Mouse (Mus musculus) spleen, adult 2 months (tissue): ENCODE results near the gene Nup107. TPM values are rescaled to one million over a fixed set of nuclear protein-coding genes. Genes with fewer than 3 reads are reported as not detected.
"Not testable (repeated sequence)": the region's sequence is repeated elsewhere in the genome, so short reads cannot be mapped to it uniquely, and the experiment has no call there.

Experiments used
- DNase-seq, 2 experiments: peaks; one replicate each; pipeline versions ENCODE4 v3.0.0 to v3.0.0-alpha.2; 2012 to 2021; ENCODE audit warnings: low spot score in 2 of 2, low read depth in 1 of 2
- H3K27ac ChIP-seq: fragments of 200-500 bp; 2 replicates; pipeline ENCODE4 v1.5.1; 2012; ENCODE audit warnings: low read length, inconsistent platforms; ENCODE audit not compliant: insufficient read depth
- H3K27me3 ChIP-seq: fragments of 200-500 bp; 2 replicates; pipeline ENCODE4 v1.6.1; 2012; ENCODE audit warnings: mild to moderate bottlenecking, moderate library complexity, low read length, inconsistent platforms; ENCODE audit not compliant: control insufficient read depth, insufficient read depth
- H3K36me3 ChIP-seq: fragments of 200-500 bp; 2 replicates; pipeline ENCODE4 v1.6.1; 2012; ENCODE audit warnings: mild to moderate bottlenecking, low read length, inconsistent platforms; ENCODE audit not compliant: control insufficient read depth, insufficient read depth
- H3K4me1 ChIP-seq: fragments of 200-500 bp; 2 replicates; pipeline ENCODE4 v1.6.1; 2011; ENCODE audit warnings: inconsistent platforms; ENCODE audit not compliant: control insufficient read depth, insufficient read depth, insufficient read length
- H3K4me3 ChIP-seq: fragments of 200-500 bp; 2 replicates; pipeline ENCODE4 v1.5.1; 2011; ENCODE audit warnings: mild to moderate bottlenecking, inconsistent platforms; ENCODE audit not compliant: insufficient read depth, insufficient read length; ENCODE audit errors: extremely low read depth
- CTCF ChIP-seq: fragments of 200-500 bp; IDR thresholded peaks from 2 replicates; pipeline ENCODE4 v1.5.1; 2011; ENCODE audit warnings: mild to moderate bottlenecking, inconsistent platforms; ENCODE audit not compliant: insufficient read depth, insufficient read length, insufficient replicate concordance; ENCODE audit errors: extremely low read depth
- POLR2A ChIP-seq: fragments of 200-500 bp; IDR thresholded peaks from 2 replicates; pipeline ENCODE4 v1.6.1; 2011; ENCODE audit warnings: low read depth, low read length, inconsistent platforms
- WGBS: fragments of 180-500 bp; shearing (Covaris S2); methylation state at CpG from one replicate; pipeline ENCODE4 v1.1.7; 2018; 5-methylcytosine and 5-hydroxymethylcytosine counted together
- polyA plus RNA-seq: library from polyadenylated mRNA; depleted of rRNA; stranded (reverse); fragments of >200 nt; gene quantifications from 2 replicates; pipeline ENCODE4 v1.2.3, GENCODE M21; 2012

Nup107 gene
- polyA plus RNA-seq, 1 experiment, result 5.8 TPM

- WGBS, result 27% methylated on average over 4 of the region's 4 CpGs
- H3K4me1 ChIP-seq, result peaks cover 2% of the 10 kb centered on the region; the same call in 1 of the 2 replicates
- DNase-seq, result no peak
- no peak overlapping the region for H3K27ac ChIP-seq
- H3K27me3 ChIP-seq, result no peaks in the 10 kb centered on the region
- TF ChIP-seq CTCF (no peak), POLR2A (no peak)
- H3K4me3 ChIP-seq, result no peak overlapping the region
- no peaks in the 10 kb centered on the region for H3K36me3 ChIP-seq
These were observed 74.9 kb downstream of the Nup107 start for GRCm38 (mm10) chr10:117717583-117717982.

GRCm38 (mm10) chr10:117716686-117717085 lies 75.8 kb downstream of the Nup107 start:
- Histone ChIP-seq H3K27me3 (no peaks in the 10 kb centered on the region), H3K4me1 (peaks cover 2% of the 10 kb centered on the region; the same call in 1 of the 2 replicates), H3K36me3 (no peaks in the 10 kb centered on the region), H3K4me3 (no peak overlapping the region), H3K27ac (no peak overlapping the region)
- WGBS, result 91% methylated on average over 3 of the region's 3 CpGs
- DNase-seq, result no peak
- TF ChIP-seq CTCF (no peak), POLR2A (no peak)

DNA sequence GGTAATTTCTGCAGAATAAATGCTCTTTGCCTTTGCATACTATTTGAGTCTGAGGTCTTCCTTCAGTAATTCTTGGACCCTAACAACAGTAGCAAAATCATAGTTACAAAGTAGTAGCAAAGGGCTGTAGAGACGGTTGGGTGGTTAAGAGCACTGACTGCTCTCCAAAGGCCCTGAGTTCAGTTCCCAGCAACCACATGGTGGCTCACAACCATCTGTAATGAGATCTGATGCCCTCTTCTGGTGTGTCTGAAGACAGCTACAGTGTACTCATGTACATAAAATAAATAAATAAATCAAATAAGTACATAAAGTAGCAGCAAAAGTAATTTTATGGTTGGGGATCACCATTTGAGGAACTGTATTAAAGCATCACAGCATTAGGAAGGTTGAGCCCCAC lies 76.9 kb downstream of the Nup107 start:
- 84% methylated on average over 1 of the region's 1 CpGs for WGBS
- H3K27ac ChIP-seq, H3K4me1 ChIP-seq: not testable (repeated sequence)

DNA sequence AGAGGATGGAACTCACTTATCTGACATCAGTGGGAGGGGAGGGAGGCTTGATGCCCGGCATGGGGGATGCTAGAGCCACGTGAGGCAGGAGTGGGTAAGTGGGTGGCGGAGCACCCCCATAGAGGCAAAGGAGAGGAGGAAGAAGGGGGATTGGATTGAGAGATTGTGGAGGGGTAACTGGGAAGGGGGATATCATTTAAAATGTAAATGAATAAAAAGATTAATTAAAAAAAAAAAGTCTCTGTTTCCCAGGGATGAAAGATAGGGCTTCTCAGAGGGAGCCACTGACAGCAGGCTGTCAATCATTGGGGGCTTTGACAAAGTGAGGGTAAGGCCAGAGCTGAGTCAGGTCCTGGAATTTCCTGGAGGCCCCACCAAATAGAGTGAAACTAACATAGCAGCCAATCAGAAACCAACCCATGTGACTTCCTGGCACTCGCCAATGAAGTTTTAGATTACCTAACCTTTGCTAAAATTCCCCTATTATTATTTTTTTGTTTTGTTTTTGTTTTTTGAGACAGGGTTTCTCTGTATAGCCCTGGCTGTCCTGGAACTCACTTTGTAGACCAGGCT lies 77.5 kb downstream of the Nup107 start:
- 79% methylated on average over 4 of the region's 4 CpGs for WGBS
- Histone ChIP-seq H3K27me3 (no peaks in the 10 kb centered on the region), H3K27ac (no peak overlapping the region), H3K36me3 (no peaks in the 10 kb centered on the region), H3K4me1 (no peaks in the 10 kb centered on the region; the same call in none of the 2 replicates), H3K4me3 (no peak overlapping the region)
- TF ChIP-seq CTCF, result no peak
- TF ChIP-seq POLR2A, result no peak
- DNase-seq, result no peak

More for the DNA sequence above, 76.9 kb downstream of the Nup107 start:
- not testable (repeated sequence) for H3K4me3 ChIP-seq, H3K27me3 ChIP-seq, DNase-seq, H3K36me3 ChIP-seq

DNA sequence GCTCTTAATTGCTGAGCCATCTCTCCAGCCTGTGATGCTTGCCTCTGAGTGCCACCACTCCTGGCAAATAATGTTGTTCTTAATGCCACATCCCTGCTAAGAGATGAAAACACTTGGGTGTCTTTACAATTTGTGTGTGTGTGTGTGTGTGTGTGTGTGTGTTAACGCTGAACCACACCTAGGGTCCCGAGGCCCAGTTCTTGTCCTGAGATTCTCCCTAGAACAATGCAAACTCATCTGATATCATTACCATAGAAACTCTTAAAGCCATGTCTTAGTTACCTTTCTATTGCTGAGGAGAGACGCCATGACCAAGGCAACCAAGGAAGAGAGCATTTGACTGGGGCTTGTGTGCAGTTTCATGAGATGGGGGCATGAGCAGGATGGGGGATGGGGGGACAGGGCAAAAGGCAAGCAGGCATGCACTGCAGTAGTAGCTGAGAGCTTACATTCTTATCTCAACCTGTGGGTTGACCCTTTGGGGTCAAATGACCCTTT lies 78.4 kb downstream of the Nup107 start:
- Histone ChIP-seq H3K36me3 (no peaks in the 10 kb centered on the region), H3K4me3 (no peak overlapping the region), H3K4me1 (no peaks in the 10 kb centered on the region; the same call in 1 of the 2 replicates), H3K27me3 (no peaks in the 10 kb centered on the region), H3K27ac (no peak overlapping the region)
- DNase-seq, result no peak
- 87% methylated on average over 3 of the region's 3 CpGs for WGBS
- TF ChIP-seq POLR2A (no peak), CTCF (no peak)

DNA sequence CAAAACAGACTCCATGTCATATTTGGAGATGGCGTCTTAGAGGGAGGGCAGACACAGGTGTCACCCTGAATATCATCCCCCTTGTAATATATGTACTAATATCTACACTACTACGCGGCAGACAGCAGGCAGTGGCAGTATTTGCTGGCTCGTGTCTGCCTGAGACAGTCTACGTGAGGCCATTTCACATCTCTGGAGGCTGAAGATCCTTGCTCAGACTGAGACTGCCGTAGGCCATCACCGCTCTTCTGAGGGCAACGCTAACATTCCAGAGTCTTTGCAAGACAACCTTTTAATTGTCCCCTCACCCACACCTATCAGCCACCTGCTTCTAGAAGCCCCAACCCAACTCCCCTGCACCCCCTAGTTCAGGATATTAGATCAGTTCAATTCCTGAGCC lies 79.0 kb downstream of the Nup107 start:
- H3K27me3 ChIP-seq, result no peaks in the 10 kb centered on the region
- no peaks in the 10 kb centered on the region for H3K36me3 ChIP-seq
- H3K4me1 ChIP-seq, result no peaks in the 10 kb centered on the region; the same call in 1 of the 2 replicates
- WGBS, result 96% methylated on average over 8 of the region's 8 CpGs
- no peak overlapping the region for H3K4me3 ChIP-seq
- no peak for TF ChIP-seq POLR2A
- TF ChIP-seq CTCF, result no peak
- no peak overlapping the region for H3K27ac ChIP-seq
- DNase-seq, result no peak

DNA sequence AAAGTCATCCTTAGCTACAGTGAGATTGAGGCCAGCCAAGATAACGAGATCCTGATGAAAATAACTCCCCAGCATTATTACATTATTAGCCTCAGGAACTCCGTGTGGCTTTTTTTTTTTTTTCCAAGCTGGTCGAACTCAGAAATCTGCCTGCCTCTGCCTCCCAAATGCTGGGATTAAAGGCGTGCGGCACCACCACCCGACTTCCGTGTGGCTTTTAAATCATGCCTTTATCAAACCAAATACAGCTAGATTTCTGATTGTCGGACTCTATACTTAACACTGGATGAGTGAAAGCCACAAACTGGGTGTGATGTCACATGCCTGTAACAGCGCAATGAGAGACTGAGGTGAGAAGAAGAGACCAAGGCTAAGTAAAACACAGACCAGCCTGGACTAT lies 79.6 kb downstream of the Nup107 start:
- WGBS, result 91% methylated on average over 9 of the region's 9 CpGs
- no peak for TF ChIP-seq CTCF
- no peak for TF ChIP-seq POLR2A
- Histone ChIP-seq H3K4me3 (no peak overlapping the region), H3K4me1 (no peaks in the 10 kb centered on the region; the same call in 1 of the 2 replicates), H3K27me3 (no peaks in the 10 kb centered on the region), H3K27ac (no peak overlapping the region), H3K36me3 (no peaks in the 10 kb centered on the region)
- no peak for DNase-seq
